Mouse (Mus musculus) kidney, embryonic 14.5 days (tissue): ENCODE data around the gene Slc17a1. TPM values are rescaled to one million over a fixed set of nuclear protein-coding genes. Genes with fewer than 3 reads are reported as not detected.

Experiments used
- ATAC-seq: fragments of 200-750 bp; cut with Nextera tagmentation; 2 replicates; pipeline ENCODE4 v1.8.0; 2017; ENCODE audit warnings: moderate number of reproducible peaks, mild to moderate bottlenecking, moderate TSS enrichment, moderate library complexity; ENCODE audit not compliant: low FRiP score, low TSS enrichment
- H3K27ac ChIP-seq: fragments of 300-500 bp; sonication (generic); 2 replicates; pipeline ENCODE4 v1.5.1; 2014; ENCODE audit warnings: low read depth, mild to moderate bottlenecking, low read length, moderate library complexity, mixed read lengths
- H3K27me3 ChIP-seq: fragments of 300-500 bp; sonication (generic); 2 replicates; pipeline ENCODE4 v1.6.1; 2014; ENCODE audit warnings: mild to moderate bottlenecking, low read length; ENCODE audit not compliant: control insufficient read depth, insufficient read depth
- H3K36me3 ChIP-seq: fragments of 300-500 bp; sonication (generic); 2 replicates; pipeline ENCODE4 v1.6.1; 2014; ENCODE audit warnings: low read length, mixed read lengths; ENCODE audit not compliant: control insufficient read depth, insufficient read depth
- H3K4me1 ChIP-seq: fragments of 300-500 bp; sonication (generic); 2 replicates; pipeline ENCODE4 v1.6.1; 2014; ENCODE audit warnings: low read length, mixed read lengths; ENCODE audit not compliant: control insufficient read depth, insufficient read depth
- H3K4me2 ChIP-seq: fragments of 300-500 bp; sonication (generic); replicated peaks from 2 replicates; pipeline ENCODE4 v1.6.1; 2014; ENCODE audit warnings: low read depth, mild to moderate bottlenecking, low read length
- H3K4me3 ChIP-seq: fragments of 300-500 bp; sonication (generic); 2 replicates; pipeline ENCODE4 v1.5.1; 2014; ENCODE audit warnings: mild to moderate bottlenecking, low read length
- H3K9ac ChIP-seq: fragments of 300-500 bp; sonication (generic); 2 replicates; pipeline ENCODE4 v1.6.1; 2014; ENCODE audit warnings: low read depth, mild to moderate bottlenecking, low read length, moderate library complexity
- H3K9me3 ChIP-seq: fragments of 300-500 bp; sonication (generic); 2 replicates; pipeline ENCODE4 v1.6.1; 2016; ENCODE audit warnings: low read length; ENCODE audit not compliant: control insufficient read depth
- WGBS: fragments of 180-500 bp; shearing (Covaris S2); extraction: QIAGEN DNeasy Blood & Tissue Kit; methylation state at CpG from one replicate; pipeline ENCODE4 v1.1.7; 2014; 5-methylcytosine and 5-hydroxymethylcytosine counted together
- polyA plus RNA-seq: library from polyadenylated mRNA; unstranded; fragments of >200 nt; fragmentation: Nextera tagmentation; extraction: Ambion mirVana; gene quantifications from 2 replicates; pipeline ENCODE4 v1.2.1, GENCODE M21; 2014

The Slc17a1 gene
- 0.47 and 1.6 TPM in 2 replicates for polyA plus RNA-seq

DNA sequence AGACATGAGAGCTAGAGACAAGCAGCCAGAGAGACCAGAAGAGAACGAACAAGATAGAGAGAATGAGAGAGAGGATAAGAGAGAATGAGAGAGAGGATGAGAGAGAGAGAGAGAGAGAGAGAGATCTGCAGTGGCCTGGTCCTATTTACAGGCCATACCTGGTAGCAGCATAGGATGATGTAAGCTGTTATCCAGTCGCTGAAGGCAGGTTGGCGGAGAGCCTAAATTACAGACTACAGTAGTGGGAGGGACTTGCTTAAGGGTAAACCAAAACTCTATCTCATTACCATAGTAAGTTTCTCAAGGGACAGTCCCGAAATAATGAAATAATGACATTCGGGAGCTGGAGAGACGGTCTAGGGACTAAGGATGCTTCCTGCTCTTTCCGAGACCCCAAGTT lies at the start of gene Slc17a1:
TSS of gene Slc17a1 (plus strand) at position 346 of the 400 bp plus-strand sequence.
- Histone ChIP-seq H3K9ac (no peak within 1 kb of the TSS), H3K4me3 (no peak within 1 kb of the TSS), H3K27ac (no peak within 1 kb of the TSS), H3K27me3 (no peaks in the 10 kb centered on the region), H3K4me2 (no peak within 1 kb of the TSS), H3K36me3 (no peaks in the 10 kb centered on the region), H3K9me3 (no peaks in the 10 kb centered on the region), H3K4me1 (no peaks in the 10 kb centered on the region)
- 91% methylated on average over 7 of the region's 7 CpGs for WGBS
- ATAC-seq: no peak

GRCm38 (mm10) chr13:23820179-23820940 lies 47.2 kb upstream of the Slc17a1 start:
- Histone ChIP-seq H3K4me1 (no peaks in the 10 kb centered on the region), H3K27ac (no peak overlapping the region), H3K4me3 (no peak overlapping the region), H3K9ac (no peak overlapping the region), H3K36me3 (no peaks in the 10 kb centered on the region), H3K4me2 (no peak overlapping the region), H3K27me3 (no peaks in the 10 kb centered on the region), H3K9me3 (no peaks in the 10 kb centered on the region)
- no peak for ATAC-seq
- 73% methylated on average over 4 of the region's 4 CpGs for WGBS

- H3K27me3 ChIP-seq: no peaks in the 10 kb centered on the region
- no peak overlapping the region for H3K4me2 ChIP-seq
- no peaks in the 10 kb centered on the region for H3K4me1 ChIP-seq
- H3K9ac ChIP-seq: no peak overlapping the region
- no peak overlapping the region for H3K27ac ChIP-seq
- H3K4me3 ChIP-seq: no peak overlapping the region
- WGBS: 80% methylated on average over 3 of the region's 3 CpGs
- no peaks in the 10 kb centered on the region for H3K36me3 ChIP-seq
- ATAC-seq: no peak
- H3K9me3 ChIP-seq: no peaks in the 10 kb centered on the region
These were observed 45.3 kb upstream of the Slc17a1 start for GRCm38 (mm10) chr13:23822213-23822612.

DNA sequence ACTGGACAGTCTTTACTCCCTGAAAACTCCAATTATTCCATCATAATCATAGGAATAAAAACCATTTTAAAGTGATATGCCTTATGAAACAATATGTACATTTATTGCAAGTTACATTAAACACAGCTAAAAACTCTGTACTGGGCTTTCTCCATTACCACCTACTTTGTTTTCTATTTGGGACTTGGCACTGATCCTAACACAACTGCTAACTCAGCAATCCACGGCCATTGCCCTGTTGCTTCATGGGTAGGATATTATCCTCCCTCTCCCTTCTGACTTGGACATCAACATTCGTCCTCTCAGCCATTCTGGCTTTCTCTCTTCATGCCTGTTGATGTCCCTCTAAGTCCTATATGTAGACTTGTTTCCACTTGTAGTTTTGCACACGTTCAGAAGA lies 40.9 kb upstream of the Slc17a1 start:
- WGBS: 62% methylated on average over 3 of the region's 3 CpGs
- Histone ChIP-seq H3K36me3 (no peaks in the 10 kb centered on the region), H3K27me3 (no peaks in the 10 kb centered on the region), H3K9me3 (no peaks in the 10 kb centered on the region), H3K9ac (no peak overlapping the region), H3K4me1 (no peaks in the 10 kb centered on the region), H3K27ac (no peak overlapping the region), H3K4me3 (no peak overlapping the region), H3K4me2 (no peak overlapping the region)
- ATAC-seq: no peak

DNA sequence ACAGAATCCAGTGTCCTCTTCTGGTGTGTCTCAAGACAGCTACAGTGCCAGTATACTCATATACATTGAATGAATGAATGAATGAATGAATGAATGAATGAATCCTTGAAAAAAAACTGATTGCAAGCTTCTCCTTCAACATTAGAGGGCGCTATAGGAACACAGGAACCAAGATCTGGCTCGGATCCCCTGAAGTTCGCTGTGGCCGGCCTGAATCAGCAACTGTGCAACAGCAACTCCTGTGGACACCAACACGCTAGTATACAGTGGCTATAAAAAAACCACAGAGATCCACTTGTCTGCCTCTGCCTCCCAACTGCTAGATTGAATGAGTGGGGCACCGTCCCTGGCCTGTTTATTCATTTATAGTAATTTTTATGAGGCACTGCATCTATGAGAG lies 34.5 kb upstream of the Slc17a1 start:
- peak; percentile 78; the same call in 1 of the 2 replicates for ATAC-seq

GRCm38 (mm10) chr13:23834836-23835235 lies 32.7 kb upstream of the Slc17a1 start:
- 81% methylated on average over 5 of the region's 5 CpGs for WGBS
- H3K36me3 ChIP-seq: no peaks in the 10 kb centered on the region
- H3K9me3 ChIP-seq: no peaks in the 10 kb centered on the region
- H3K9ac ChIP-seq: no peak overlapping the region
- H3K27me3 ChIP-seq: no peaks in the 10 kb centered on the region
- no peak for ATAC-seq
- no peak overlapping the region for H3K27ac ChIP-seq
- no peak overlapping the region for H3K4me2 ChIP-seq
- no peak overlapping the region for H3K4me3 ChIP-seq
- no peaks in the 10 kb centered on the region for H3K4me1 ChIP-seq

More for the DNA sequence above, 34.5 kb upstream of the Slc17a1 start:
- Histone ChIP-seq H3K4me1 (no peaks in the 10 kb centered on the region), H3K4me2 (no peak overlapping the region), H3K36me3 (no peaks in the 10 kb centered on the region), H3K27ac (no peak overlapping the region), H3K4me3 (no peak overlapping the region), H3K27me3 (no peaks in the 10 kb centered on the region), H3K9ac (no peak overlapping the region), H3K9me3 (no peaks in the 10 kb centered on the region)
- 9% methylated on average over 6 of the region's 6 CpGs for WGBS

- H3K4me2 ChIP-seq: no peak overlapping the region
- H3K27ac ChIP-seq: no peak overlapping the region
- H3K27me3 ChIP-seq: no peaks in the 10 kb centered on the region
- WGBS: 88% methylated on average over 5 of the region's 5 CpGs
- H3K36me3 ChIP-seq: no peaks in the 10 kb centered on the region
- no peak overlapping the region for H3K4me3 ChIP-seq
- no peak overlapping the region for H3K9ac ChIP-seq
- no peaks in the 10 kb centered on the region for H3K9me3 ChIP-seq
- H3K4me1 ChIP-seq: no peaks in the 10 kb centered on the region
- ATAC-seq: no peak
These were observed 30.9 kb upstream of the Slc17a1 start for GRCm38 (mm10) chr13:23836630-23837029.

DNA sequence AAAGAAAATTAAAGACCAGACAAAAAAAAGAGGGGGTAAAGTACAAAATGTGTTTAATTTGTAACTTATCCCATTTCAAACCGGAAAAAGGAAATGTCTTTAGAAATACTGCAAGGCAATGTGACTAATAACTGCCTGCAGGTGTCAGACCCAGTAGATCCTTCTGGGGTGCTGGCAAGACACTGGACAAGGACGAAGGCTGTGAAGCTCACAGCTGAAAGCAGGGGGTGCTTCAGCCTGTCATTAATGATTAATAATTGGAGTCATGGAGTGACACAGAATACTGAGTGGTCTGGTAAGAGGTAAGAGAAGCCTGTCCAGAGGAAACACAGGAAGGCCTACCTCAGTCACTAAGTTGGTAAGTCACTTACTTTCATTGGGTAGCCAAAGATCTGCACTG lies 28.2 kb upstream of the Slc17a1 start, which contains the start of gene Slc17a3:
TSS of gene Slc17a3 (plus strand) at position 127 of the 400 bp plus-strand sequence.
- 58% methylated on average over 2 of the region's 2 CpGs for WGBS
- no peak within 1 kb of the TSS for H3K27ac ChIP-seq
- ATAC-seq: no peak
- no peak within 1 kb of the TSS for H3K9ac ChIP-seq
- H3K27me3 ChIP-seq: no peaks in the 10 kb centered on the region
- no peaks in the 10 kb centered on the region for H3K9me3 ChIP-seq
- no peak within 1 kb of the TSS for H3K4me3 ChIP-seq
- no peak within 1 kb of the TSS for H3K4me2 ChIP-seq
- no peaks in the 10 kb centered on the region for H3K36me3 ChIP-seq
- H3K4me1 ChIP-seq: no peaks in the 10 kb centered on the region

DNA sequence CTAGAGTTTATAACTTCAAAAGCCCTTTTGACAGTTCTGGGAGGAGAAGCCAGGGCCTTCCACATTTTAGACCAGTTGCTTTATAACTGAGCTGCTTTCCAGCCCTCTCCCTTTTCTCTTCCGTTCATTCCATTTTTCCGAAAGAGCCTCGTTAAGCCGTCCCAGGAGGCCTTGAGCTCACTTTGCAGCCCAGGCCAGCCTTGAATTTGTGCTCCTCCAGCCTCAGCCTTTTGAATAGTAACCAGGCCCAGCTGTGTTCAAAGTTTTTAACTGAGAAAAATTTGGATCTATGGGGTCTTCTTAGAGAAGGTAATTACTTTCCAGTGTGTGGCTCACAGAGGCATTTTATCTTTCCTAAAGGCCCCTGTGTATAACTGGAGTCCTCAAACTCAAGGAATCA lies 21.7 kb upstream of the Slc17a1 start:
- Histone ChIP-seq H3K4me2 (no peak overlapping the region), H3K4me3 (no peak overlapping the region), H3K4me1 (no peaks in the 10 kb centered on the region), H3K27ac (no peak overlapping the region), H3K9me3 (no peaks in the 10 kb centered on the region), H3K36me3 (no peaks in the 10 kb centered on the region), H3K27me3 (no peaks in the 10 kb centered on the region), H3K9ac (no peak overlapping the region)
- 87% methylated on average over 4 of the region's 4 CpGs for WGBS
- no peak for ATAC-seq
